Mouse (Mus musculus): ENCODE measurements at regions not wholly inside any gene's neighbourhood (a gene's known extent, or its start where the extent isn't known, plus 50 kb on each side); places are given as distances from the start of the nearest gene placed in this dataset.
"Not testable (repeated sequence)": the region's sequence is repeated elsewhere in the genome, so short reads cannot be mapped to it uniquely, and the experiment has no call there.

GRCm38 (mm10) chr3:21606846-21607245 is 469.6 kb upstream of the Tbl1xr1 start:
- no peak overlapping the region for H3K4me3 ChIP-seq
- H3K4me1 ChIP-seq: no peaks in the 10 kb centered on the region
- no peaks in the 10 kb centered on the region for H3K27me3 ChIP-seq (replicated peaks; ENCODE audit: low read depth, poor library complexity, severe bottlenecking)
- DNase-seq (ENCODE audit: low spot score): no peak
- H3K36me3 ChIP-seq (replicated peaks): no peaks in the 10 kb centered on the region
- H3K9me3 ChIP-seq: no peaks in the 10 kb centered on the region
- no peak overlapping the region for H3K27ac ChIP-seq (replicated peaks)
- 95% methylated on average over 2 of the region's 2 CpGs for WGBS

GRCm38 (mm10) chr3:21610231-21610630 is 466.2 kb upstream of the Tbl1xr1 start:
- no peak overlapping the region for H3K27ac ChIP-seq (replicated peaks)
- H3K27me3 ChIP-seq (replicated peaks; ENCODE audit: low read depth, poor library complexity, severe bottlenecking): no peaks in the 10 kb centered on the region
- H3K9me3 ChIP-seq: no peaks in the 10 kb centered on the region
- 90% methylated on average over 2 of the region's 2 CpGs for WGBS
- H3K36me3 ChIP-seq (replicated peaks): no peaks in the 10 kb centered on the region
- no peak overlapping the region for H3K4me3 ChIP-seq
- no peak for DNase-seq (ENCODE audit: low spot score)
- no peaks in the 10 kb centered on the region for H3K4me1 ChIP-seq

- H3K36me3 ChIP-seq (replicated peaks): no peaks in the 10 kb centered on the region
- no peak for DNase-seq (ENCODE audit: low spot score)
- H3K4me1 ChIP-seq: no peaks in the 10 kb centered on the region
- 91% methylated on average over 2 of the region's 2 CpGs for WGBS
- H3K27me3 ChIP-seq (replicated peaks; ENCODE audit: low read depth, poor library complexity, severe bottlenecking): no peaks in the 10 kb centered on the region
- no peaks in the 10 kb centered on the region for H3K9me3 ChIP-seq
- H3K4me3 ChIP-seq: no peak overlapping the region
- no peak overlapping the region for H3K27ac ChIP-seq (replicated peaks)
These were observed 454.7 kb upstream of the Tbl1xr1 start for GRCm38 (mm10) chr3:21621745-21622144.

GRCm38 (mm10) chr3:21625039-21625438 is 451.4 kb upstream of the Tbl1xr1 start:
- no peak for DNase-seq (ENCODE audit: low spot score)
- Histone ChIP-seq H3K27me3 (replicated peaks; ENCODE audit: low read depth, poor library complexity, severe bottlenecking) (no peaks in the 10 kb centered on the region), H3K27ac (replicated peaks) (no peak overlapping the region), H3K4me3 (no peak overlapping the region), H3K4me1 (no peaks in the 10 kb centered on the region), H3K9me3 (no peaks in the 10 kb centered on the region), H3K36me3 (replicated peaks) (no peaks in the 10 kb centered on the region)
- WGBS: 85% methylated on average over 2 of the region's 2 CpGs

- Histone ChIP-seq H3K9me3 (no peaks in the 10 kb centered on the region), H3K27ac (replicated peaks) (no peak overlapping the region), H3K36me3 (replicated peaks) (no peaks in the 10 kb centered on the region), H3K4me1 (no peaks in the 10 kb centered on the region), H3K27me3 (replicated peaks; ENCODE audit: low read depth, poor library complexity, severe bottlenecking) (no peaks in the 10 kb centered on the region), H3K4me3 (no peak overlapping the region)
- DNase-seq (ENCODE audit: low spot score): no peak
- 72% methylated on average over 3 of the region's 3 CpGs for WGBS
These were observed 450.4 kb upstream of the Tbl1xr1 start for GRCm38 (mm10) chr3:21626029-21626428.

GRCm38 (mm10) chr3:21627048-21627447 is 449.4 kb upstream of the Tbl1xr1 start:
- not testable (repeated sequence) for H3K27me3 ChIP-seq (replicated peaks; ENCODE audit: low read depth, poor library complexity, severe bottlenecking); DNase-seq (ENCODE audit: low spot score); H3K4me3 ChIP-seq; H3K9me3 ChIP-seq; H3K36me3 ChIP-seq (replicated peaks); H3K4me1 ChIP-seq; H3K27ac ChIP-seq (replicated peaks)
- 85% methylated on average over 2 of the region's 2 CpGs for WGBS

- DNase-seq (ENCODE audit: low spot score): no peak
- Histone ChIP-seq H3K9me3 (no peaks in the 10 kb centered on the region), H3K27me3 (replicated peaks; ENCODE audit: low read depth, poor library complexity, severe bottlenecking) (no peaks in the 10 kb centered on the region), H3K4me3 (no peak overlapping the region), H3K36me3 (replicated peaks) (no peaks in the 10 kb centered on the region), H3K27ac (replicated peaks) (no peak overlapping the region), H3K4me1 (0 out of 2 replicates have a peak, but pooled peaks cover 5% of the 10 kb centered on the region)
- WGBS: 39% methylated on average over 1 of the region's 1 CpGs
These were observed 442.7 kb upstream of the Tbl1xr1 start for GRCm38 (mm10) chr3:21633600-21634221.

- no peaks in the 10 kb centered on the region for H3K36me3 ChIP-seq (replicated peaks)
- H3K27me3 ChIP-seq (replicated peaks; ENCODE audit: low read depth, poor library complexity, severe bottlenecking): no peaks in the 10 kb centered on the region
- H3K4me1 ChIP-seq: 0 out of 2 replicates have a peak, but pooled peaks cover 5% of the 10 kb centered on the region
- H3K27ac ChIP-seq (replicated peaks): no peak overlapping the region
- 87% methylated on average over 4 of the region's 4 CpGs for WGBS
- H3K9me3 ChIP-seq: no peaks in the 10 kb centered on the region
- no peak overlapping the region for H3K4me3 ChIP-seq
- no peak for DNase-seq (ENCODE audit: low spot score)
These were observed 441.7 kb upstream of the Tbl1xr1 start for GRCm38 (mm10) chr3:21634675-21635204.

GRCm38 (mm10) chr3:21638886-21639285 is 437.6 kb upstream of the Tbl1xr1 start:
- Histone ChIP-seq H3K9me3 (no peaks in the 10 kb centered on the region), H3K27ac (replicated peaks) (no peak overlapping the region), H3K4me1 (0 out of 2 replicates have a peak, but pooled peaks cover 2% of the 10 kb centered on the region), H3K36me3 (replicated peaks) (no peaks in the 10 kb centered on the region), H3K27me3 (replicated peaks; ENCODE audit: low read depth, poor library complexity, severe bottlenecking) (no peaks in the 10 kb centered on the region), H3K4me3 (no peak overlapping the region)
- DNase-seq (ENCODE audit: low spot score): no peak
- 91% methylated on average over 5 of the region's 5 CpGs for WGBS

GRCm38 (mm10) chr3:21639576-21639975 is 436.9 kb upstream of the Tbl1xr1 start:
- DNase-seq (ENCODE audit: low spot score): no peak

GRCm38 (mm10) chr3:21644086-21644485 is 432.4 kb upstream of the Tbl1xr1 start:
- no peaks in the 10 kb centered on the region for H3K4me1 ChIP-seq
- H3K27ac ChIP-seq (replicated peaks): no peak overlapping the region
- no peaks in the 10 kb centered on the region for H3K27me3 ChIP-seq (replicated peaks; ENCODE audit: low read depth, poor library complexity, severe bottlenecking)
- H3K9me3 ChIP-seq: no peaks in the 10 kb centered on the region
- no peak overlapping the region for H3K4me3 ChIP-seq
- 64% methylated on average over 2 of the region's 2 CpGs for WGBS
- DNase-seq (ENCODE audit: low spot score): no peak
- no peaks in the 10 kb centered on the region for H3K36me3 ChIP-seq (replicated peaks)

More at GRCm38 (mm10) chr3:21639576-21639975, 436.9 kb upstream of the Tbl1xr1 start:
- Histone ChIP-seq H3K9me3 (no peaks in the 10 kb centered on the region), H3K4me1 (no peaks in the 10 kb centered on the region), H3K27ac (replicated peaks) (no peak overlapping the region), H3K27me3 (replicated peaks; ENCODE audit: low read depth, poor library complexity, severe bottlenecking) (no peaks in the 10 kb centered on the region), H3K4me3 (no peak overlapping the region), H3K36me3 (replicated peaks) (no peaks in the 10 kb centered on the region)
- 57% methylated on average over 5 of the region's 5 CpGs for WGBS

GRCm38 (mm10) chr3:21645268-21645667 is 431.2 kb upstream of the Tbl1xr1 start:
- no peaks in the 10 kb centered on the region for H3K36me3 ChIP-seq (replicated peaks)
- no peaks in the 10 kb centered on the region for H3K4me1 ChIP-seq
- WGBS: 62% methylated on average over 1 of the region's 1 CpGs
- H3K9me3 ChIP-seq: no peaks in the 10 kb centered on the region
- no peak overlapping the region for H3K27ac ChIP-seq (replicated peaks)
- DNase-seq (ENCODE audit: low spot score): no peak
- H3K4me3 ChIP-seq: no peak overlapping the region
- no peaks in the 10 kb centered on the region for H3K27me3 ChIP-seq (replicated peaks; ENCODE audit: low read depth, poor library complexity, severe bottlenecking)

- no peak for DNase-seq (ENCODE audit: low spot score)
- Histone ChIP-seq H3K4me3 (no peak overlapping the region), H3K4me1 (no peaks in the 10 kb centered on the region), H3K9me3 (no peaks in the 10 kb centered on the region), H3K27ac (replicated peaks) (no peak overlapping the region), H3K27me3 (replicated peaks; ENCODE audit: low read depth, poor library complexity, severe bottlenecking) (no peaks in the 10 kb centered on the region), H3K36me3 (replicated peaks) (no peaks in the 10 kb centered on the region)
- 83% methylated on average over 8 of the region's 8 CpGs for WGBS
These were observed 426.5 kb upstream of the Tbl1xr1 start for GRCm38 (mm10) chr3:21649885-21650469.
